Mouse (Mus musculus) spleen, postnatal 36 days (tissue): ENCODE measurements around the gene Cd44.

Source experiments
- DNase-seq, 2 experiments: peaks; one replicate each; pipeline ENCODE4 v3.0.0; 2022; ENCODE audit warnings: low spot score in 2 of 2, mixed read lengths in 1 of 2

The Cd44 gene

GRCm38 (mm10) chr2:102868444-102868843, 33.0 kb downstream of the Cd44 start:
- DNase-seq = peak in 1 of 2 experiments; percentile 30

- peak; percentile 74 for DNase-seq
Observed at GRCm38 (mm10) chr2:102867396-102868088, 33.9 kb downstream of the Cd44 start.

- DNase-seq = no peak
Observed at GRCm38 (mm10) chr2:102866594-102866993, 34.9 kb downstream of the Cd44 start.

DNA sequence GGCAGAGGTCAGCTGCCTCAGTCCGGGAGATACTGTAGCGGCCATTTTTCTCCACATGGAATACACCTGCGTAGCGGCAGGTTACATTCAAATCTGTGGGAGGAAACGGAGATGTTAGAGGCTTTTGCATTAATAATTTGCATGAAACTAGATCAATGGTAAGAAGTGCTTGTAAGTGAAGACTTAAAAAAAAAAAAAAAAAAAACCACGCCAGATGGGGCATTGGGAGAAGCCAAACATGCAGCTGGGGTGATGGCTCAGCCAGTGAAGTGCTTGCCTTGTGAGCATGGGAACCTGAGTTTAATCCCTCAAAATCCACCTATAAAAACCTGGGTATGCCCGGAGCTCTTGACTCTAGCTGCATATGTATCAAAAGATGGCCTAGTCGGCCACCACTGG, 36.1 kb downstream of the Cd44 start:
- no peak for DNase-seq

DNA sequence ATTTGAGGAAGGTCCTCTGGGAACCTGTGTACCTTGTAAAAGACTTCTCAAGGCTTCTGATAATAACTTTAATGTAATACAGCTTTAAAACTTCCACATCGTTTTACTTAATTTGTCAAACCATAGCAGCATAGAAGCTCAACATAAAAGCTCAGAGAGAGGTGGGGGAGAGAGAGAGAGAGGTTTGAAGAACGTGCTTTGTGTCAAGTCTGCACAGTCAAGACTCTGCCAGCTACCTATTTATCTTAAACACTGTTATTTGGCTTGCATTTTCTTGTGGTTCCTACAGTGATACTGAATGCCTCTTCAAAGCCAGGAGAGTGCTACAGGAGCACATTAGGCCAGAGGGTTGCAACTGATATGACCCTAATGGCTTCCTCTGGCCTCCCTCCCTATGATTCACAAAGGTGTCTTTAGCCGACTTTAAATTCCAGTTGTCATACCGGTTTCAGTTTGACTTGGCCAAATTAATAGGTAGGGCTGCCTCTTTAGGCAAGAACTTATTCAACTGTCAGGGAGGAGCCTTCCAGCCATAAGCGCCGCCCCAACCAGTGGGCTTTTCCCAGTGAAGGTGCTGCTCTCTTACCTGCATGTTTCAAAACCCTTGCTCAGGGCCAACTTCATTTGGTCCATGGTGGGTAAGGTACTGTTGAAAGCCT, 36.6 kb downstream of the Cd44 start:
- no peak for DNase-seq

GRCm38 (mm10) chr2:102864036-102864435, 37.4 kb downstream of the Cd44 start:
- DNase-seq = no peak

DNA sequence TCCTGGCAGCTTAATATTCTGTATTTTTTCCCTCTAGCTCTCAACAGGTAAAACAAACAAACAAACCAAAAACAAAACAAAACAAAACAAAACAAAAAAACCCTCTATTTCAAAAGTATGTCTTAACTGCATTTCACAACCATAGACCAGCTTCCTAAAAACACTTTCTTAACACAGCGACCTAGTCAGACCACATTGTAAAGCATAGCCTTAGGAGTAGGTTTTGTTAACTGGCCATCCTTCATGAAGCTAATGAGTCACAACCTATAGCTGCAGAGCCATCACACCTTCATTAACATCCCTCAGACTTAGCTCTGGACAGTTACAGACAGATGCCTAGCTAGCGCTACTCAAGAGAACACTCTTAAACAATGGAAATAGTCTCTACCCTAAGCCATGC, 37.9 kb downstream of the Cd44 start:
- no peak for DNase-seq

DNA sequence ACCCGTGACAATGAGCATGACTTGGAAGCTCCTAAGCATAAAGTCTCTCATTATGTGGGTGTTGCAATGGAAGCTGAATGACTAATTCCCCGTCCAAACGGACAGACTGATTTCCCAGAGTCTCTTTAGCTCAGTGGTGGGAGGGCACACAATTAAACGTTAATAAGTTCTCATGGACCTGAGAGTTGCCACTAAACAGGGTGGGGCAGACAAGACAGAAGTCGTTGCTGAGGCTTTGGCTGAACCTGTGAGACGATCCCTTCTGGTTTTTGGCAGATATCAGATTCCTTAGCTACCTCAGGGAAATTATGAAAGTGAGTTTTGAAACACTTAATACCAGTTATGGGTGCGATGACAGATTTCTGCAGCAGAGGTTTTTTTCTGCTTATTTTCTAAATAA, 38.8 kb downstream of the Cd44 start:
- no peak for DNase-seq

- no peak for DNase-seq
Observed at GRCm38 (mm10) chr2:102858271-102858670, 43.2 kb downstream of the Cd44 start.

GRCm38 (mm10) chr2:102853297-102853696, 48.2 kb downstream of the Cd44 start:
- no peak for DNase-seq

- peak; percentile 22 to 35 for DNase-seq
Observed at GRCm38 (mm10) chr2:102851936-102852477, 49.5 kb downstream of the Cd44 start.

DNA sequence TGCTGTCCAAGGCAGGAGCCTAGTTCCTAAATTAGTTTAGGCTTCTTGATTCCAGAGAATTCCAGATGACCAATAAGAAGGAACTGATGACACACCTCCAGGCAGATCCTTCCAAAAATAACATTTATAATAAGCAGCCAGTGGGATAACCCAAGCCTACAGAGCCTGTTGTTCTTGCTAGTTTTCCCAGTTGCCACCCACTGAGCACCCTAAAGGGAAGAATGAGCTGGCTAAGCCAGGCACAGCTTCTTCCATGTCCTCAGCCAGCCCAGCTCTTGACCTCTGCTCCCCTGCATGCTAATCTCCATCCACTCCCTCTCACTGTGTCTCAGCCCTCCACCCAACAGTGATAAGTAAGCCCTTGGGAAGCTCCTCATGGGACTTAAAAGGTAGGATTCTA, 51.4 kb downstream of the Cd44 start:
- no peak for DNase-seq

- peak; percentile 33 to 35 for DNase-seq
Observed at GRCm38 (mm10) chr2:102848811-102849433, 52.5 kb downstream of the Cd44 start.

DNA sequence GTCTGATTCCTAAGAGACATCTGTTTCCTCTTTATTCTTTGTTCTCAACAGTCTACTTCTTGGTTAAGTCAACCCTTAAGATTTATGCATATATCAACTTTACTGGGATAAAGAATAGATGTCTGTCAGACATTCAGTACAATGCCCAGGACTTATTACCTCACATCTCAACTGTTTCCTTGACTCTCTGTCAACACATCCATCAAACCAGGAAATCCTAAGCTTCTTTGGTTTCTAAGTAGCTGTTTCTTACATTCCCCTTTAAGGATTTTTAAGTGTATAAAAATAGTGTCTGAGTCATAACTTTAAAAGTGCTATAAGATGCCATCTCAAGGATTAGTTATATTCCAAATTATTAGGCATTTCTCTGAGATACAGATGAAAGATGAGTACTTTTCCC, 60.2 kb downstream of the Cd44 start:
- no peak for DNase-seq

- no peak for DNase-seq
Observed at GRCm38 (mm10) chr2:102838179-102838578, 63.3 kb downstream of the Cd44 start.

DNA sequence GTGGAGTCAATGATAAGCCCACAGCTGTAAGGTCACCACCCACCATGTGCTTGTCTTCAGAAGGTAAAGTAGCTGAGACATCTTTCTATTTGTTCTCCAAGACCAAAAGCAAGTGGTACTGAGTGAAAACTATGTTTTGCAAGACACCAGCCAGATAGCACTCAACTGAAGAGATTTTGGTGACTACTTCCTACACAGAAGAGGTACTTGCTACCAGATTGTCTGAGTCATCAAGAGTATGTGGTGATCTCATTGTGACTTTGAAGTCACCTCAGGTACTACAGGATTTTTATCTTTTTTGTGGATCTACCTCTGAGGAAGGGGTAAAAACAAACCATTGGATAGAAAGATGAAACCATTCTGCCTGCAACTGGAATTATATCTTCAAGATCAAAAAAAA, 69.9 kb downstream of the Cd44 start:
- no peak for DNase-seq

GRCm38 (mm10) chr2:102829201-102829600, 72.3 kb downstream of the Cd44 start:
- peak; percentile 50 to 77 for DNase-seq

GRCm38 (mm10) chr2:102828381-102828780, 73.1 kb downstream of the Cd44 start:
- no peak for DNase-seq

DNA sequence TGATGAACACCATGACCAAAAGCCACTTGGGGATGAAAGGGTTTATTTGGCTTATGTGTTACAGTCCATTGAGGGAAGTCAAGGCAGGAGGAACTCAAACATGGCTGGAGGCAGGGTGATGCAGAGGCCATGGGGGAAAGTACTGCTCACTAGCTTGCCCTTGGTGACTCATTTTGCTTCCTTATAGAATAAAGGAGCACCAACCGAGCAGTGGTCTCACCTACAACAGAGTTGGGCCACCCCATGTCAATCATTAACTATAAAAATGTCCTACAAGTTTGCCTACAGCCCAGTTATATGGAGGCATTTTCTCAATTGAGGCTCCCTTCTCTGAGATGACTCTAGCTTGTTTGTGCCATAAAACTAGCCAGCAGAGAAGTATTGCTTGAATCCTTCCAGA, 73.6 kb downstream of the Cd44 start:
- DNase-seq = no peak

DNA sequence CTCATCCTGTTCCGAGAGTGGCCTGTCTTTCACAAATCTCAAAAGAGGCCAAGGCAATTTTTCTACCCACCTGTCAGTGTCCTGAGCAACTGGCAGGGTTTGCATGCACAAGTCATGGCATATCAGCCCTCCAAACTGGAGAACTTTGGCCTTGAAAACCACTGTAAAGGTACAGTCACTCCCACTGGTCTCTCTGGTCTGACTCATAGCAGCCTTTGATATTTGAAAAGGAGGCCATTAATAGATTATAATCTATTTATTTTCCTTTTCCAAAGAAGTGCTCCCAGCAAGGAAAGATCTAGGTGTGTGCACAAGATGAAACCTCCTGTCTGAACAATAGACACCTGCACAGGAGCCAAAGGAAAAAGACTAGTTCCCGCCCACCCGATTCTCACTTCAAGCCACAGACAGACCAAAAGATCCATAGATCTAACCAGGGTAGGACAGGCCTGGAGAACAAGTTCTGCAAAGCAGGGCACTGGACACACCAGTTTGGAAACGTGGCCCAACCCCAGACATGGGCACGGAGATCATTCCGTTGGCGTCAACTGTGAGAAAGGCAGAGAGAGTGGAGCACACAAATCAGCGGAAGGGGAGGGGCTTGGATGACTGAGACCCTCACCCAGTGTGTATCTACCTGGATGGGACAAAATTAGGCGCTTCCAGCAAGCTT, 75.4 kb downstream of the Cd44 start:
- DNase-seq = no peak

DNA sequence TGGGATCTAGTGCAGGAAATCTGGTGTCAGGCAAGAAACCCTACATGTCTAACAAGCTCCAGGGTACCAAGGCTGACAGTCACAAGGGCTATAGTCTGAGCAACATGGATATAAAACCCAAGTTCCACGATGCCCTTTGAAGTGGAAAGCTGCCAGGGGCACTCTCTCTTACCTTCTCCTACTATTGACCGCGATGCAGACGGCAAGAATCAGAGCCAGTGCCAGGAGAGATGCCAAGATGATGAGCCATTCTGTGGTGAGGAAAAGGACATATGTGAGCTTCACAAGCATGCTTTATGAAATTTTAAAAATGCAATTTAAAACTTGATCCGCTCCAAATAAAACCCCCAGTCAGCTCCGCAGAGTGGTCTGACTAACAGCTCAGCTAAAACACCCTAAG, 79.4 kb downstream of the Cd44 start:
- no peak for DNase-seq

- no peak for DNase-seq
Observed at GRCm38 (mm10) chr2:102820790-102821189, 80.7 kb downstream of the Cd44 start.
